Mouse (Mus musculus) neural tube, embryonic 13.5 days (tissue): ENCODE measurements around the gene Irs3. TPM values are rescaled to one million over a fixed set of nuclear protein-coding genes. Genes with fewer than 3 reads are reported as not detected.

ENCODE experiments used
- ATAC-seq: fragments of 200-750 bp; cut with Nextera tagmentation; 2 replicates; pipeline ENCODE4 v1.8.0; 2017; ENCODE audit warnings: low read depth, mild to moderate bottlenecking, moderate TSS enrichment, moderate library complexity
- H3K27ac ChIP-seq: fragments of 300-500 bp; sonication (generic); replicated peaks from 2 replicates; pipeline ENCODE4 v1.5.1; 2015; ENCODE audit warnings: moderate library complexity, mild to moderate bottlenecking, inconsistent platforms
- H3K27me3 ChIP-seq: fragments of 300-500 bp; sonication (generic); 2 replicates; pipeline ENCODE4 v1.6.1; 2015; ENCODE audit warnings: mild to moderate bottlenecking, inconsistent platforms
- H3K36me3 ChIP-seq: fragments of 300-500 bp; sonication (generic); 2 replicates; pipeline ENCODE4 v1.6.1; 2015; ENCODE audit warnings: mild to moderate bottlenecking, inconsistent platforms
- H3K4me1 ChIP-seq: fragments of 300-500 bp; sonication (generic); replicated peaks from 2 replicates; pipeline ENCODE4 v1.6.1; 2015; ENCODE audit warnings: inconsistent platforms
- H3K4me2 ChIP-seq: fragments of 300-500 bp; sonication (generic); 2 replicates; pipeline ENCODE4 v1.6.1; 2015; ENCODE audit warnings: inconsistent platforms, mild to moderate bottlenecking, moderate library complexity
- H3K4me3 ChIP-seq: fragments of 300-500 bp; sonication (generic); 2 replicates; pipeline ENCODE4 v1.5.1; 2015; ENCODE audit warnings: mild to moderate bottlenecking, inconsistent platforms
- H3K9ac ChIP-seq: fragments of 300-500 bp; sonication (generic); 2 replicates; pipeline ENCODE4 v1.6.1; 2015; ENCODE audit warnings: moderate library complexity, mild to moderate bottlenecking, inconsistent platforms
- H3K9me3 ChIP-seq: fragments of 300-500 bp; sonication (generic); 2 replicates; pipeline ENCODE4 v1.6.1; 2016; ENCODE audit warnings: inconsistent platforms
- whole genome bisulfite sequencing: fragments of 180-500 bp; shearing (Covaris S2); methylation state at CpG from one replicate; pipeline ENCODE4 v1.1.7; 2015; 5-methylcytosine and 5-hydroxymethylcytosine counted together
- polyA plus RNA-seq: library from polyadenylated mRNA; unstranded; fragments of >200 nt; fragmentation: Nextera tagmentation; extraction: Ambion mirVana; gene quantifications from 2 replicates; pipeline ENCODE4 v1.2.1, GENCODE M21; 2015

Gene Irs3
- polyA plus RNA-seq, 1 experiment from 2014 or later, result 0.20 TPM

DNA sequence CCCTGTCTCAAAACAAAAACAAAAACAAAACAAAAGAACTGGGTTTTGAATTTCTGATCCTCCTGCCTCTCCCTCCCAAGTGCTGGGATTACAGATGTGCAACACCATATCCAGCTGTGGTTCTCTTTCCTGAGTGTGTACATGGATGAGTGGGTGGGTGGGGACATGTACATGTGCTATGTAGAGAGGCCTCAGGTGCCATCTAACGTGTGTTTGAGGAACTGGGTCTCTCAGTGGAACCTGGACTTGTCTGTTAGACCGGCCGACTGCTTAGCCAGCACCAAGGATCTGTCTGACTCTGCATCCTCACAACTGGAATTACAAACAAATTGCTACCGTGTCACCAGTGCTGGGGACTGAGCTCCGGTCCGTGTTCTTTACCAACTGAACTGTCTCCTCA is 47.9 kb downstream of the Irs3 start:
- Histone ChIP-seq H3K27me3 (no peaks in the 10 kb centered on the region), H3K36me3 (peaks cover 17% of the 10 kb centered on the region), H3K9me3 (no peaks in the 10 kb centered on the region), H3K4me3 (no peak overlapping the region), H3K27ac (no peak overlapping the region), H3K4me2 (no peak overlapping the region), H3K4me1 (peaks cover 32% of the 10 kb centered on the region), H3K9ac (no peak overlapping the region)
- ATAC-seq, result no peak
- 97% methylated on average over 6 of the region's 6 CpGs for WGBS

DNA sequence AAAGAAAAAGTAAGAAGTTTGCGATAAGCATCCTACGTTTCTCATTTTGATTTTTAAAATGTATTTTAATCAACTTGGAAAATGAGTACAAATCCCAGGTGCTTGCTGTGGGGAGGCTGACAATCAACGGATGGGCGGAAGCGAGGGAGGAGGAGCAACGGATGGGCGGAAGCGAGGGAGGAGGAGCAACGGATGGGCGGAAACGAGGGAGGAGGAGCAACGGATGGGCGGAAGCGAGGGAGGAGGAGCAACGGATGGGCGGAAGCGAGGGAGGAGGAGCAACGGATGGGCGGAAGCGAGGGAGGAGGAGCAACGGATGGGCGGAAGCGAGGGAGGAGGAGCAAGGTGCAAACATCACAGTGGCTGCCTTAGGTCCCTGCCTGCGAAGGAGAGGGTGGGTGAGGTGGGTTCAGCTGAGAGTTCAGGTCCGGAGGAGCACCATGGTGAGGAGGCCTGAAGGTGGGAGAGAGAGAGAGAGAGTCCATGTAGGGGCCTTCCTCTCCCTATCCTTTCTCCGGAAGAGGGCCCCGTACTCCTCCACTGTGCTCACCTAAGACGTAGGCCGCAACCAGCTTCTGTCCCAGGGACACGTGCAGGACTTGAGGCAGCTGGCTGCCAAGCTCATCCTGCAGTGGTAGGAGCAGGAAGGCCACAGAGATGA is 48.8 kb downstream of the Irs3 start:
- Histone ChIP-seq H3K27ac (no peak overlapping the region), H3K36me3 (peaks cover 17% of the 10 kb centered on the region), H3K9ac (0 out of 2 replicates have a peak overlapping the region, but pooled peaks have one; percentile 1), H3K4me3 (peak overlapping the region; percentile 15), H3K27me3 (no peaks in the 10 kb centered on the region), H3K4me2 (peak overlapping the region; percentile 39), H3K4me1 (peaks cover 23% of the 10 kb centered on the region), H3K9me3 (no peaks in the 10 kb centered on the region)
- ATAC-seq, result no peak
- WGBS, result 42% methylated on average over 30 of the region's 30 CpGs

DNA sequence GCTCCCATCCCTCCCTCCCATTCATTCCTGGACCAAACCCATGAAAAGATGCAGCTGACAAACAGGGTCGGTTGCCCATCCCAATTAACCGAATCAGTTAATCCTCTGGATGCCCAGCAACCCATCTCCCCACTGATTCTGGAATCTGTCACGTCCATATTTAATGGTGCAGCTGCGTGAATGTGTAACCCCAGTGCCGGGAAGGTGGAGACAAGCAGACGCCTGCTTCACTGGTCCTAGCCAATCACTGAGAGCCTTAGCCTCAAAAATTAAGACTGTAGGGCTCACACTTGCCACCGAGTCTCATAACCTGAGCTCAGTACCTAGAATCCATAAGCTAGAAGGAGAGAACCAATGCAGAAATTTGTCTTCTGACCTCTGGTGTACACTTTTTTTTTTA is 49.6 kb downstream of the Irs3 start:
- no peak for ATAC-seq
- H3K27me3 ChIP-seq, result no peaks in the 10 kb centered on the region
- H3K36me3 ChIP-seq, result peaks cover 17% of the 10 kb centered on the region
- H3K4me1 ChIP-seq, result peaks cover 20% of the 10 kb centered on the region
- no peak overlapping the region for H3K4me2 ChIP-seq
- no peaks in the 10 kb centered on the region for H3K9me3 ChIP-seq
- H3K9ac ChIP-seq, result no peak overlapping the region
- H3K4me3 ChIP-seq, result no peak overlapping the region
- WGBS, result 79% methylated on average over 7 of the region's 7 CpGs
- H3K27ac ChIP-seq, result no peak overlapping the region

Other genes starting within 250 kb of the Irs3 start
- gene Zan, start 168.7 kb downstream of the Irs3 start, polyA plus RNA-seq, result 0.06 and 0.08 TPM in 2 replicates
- gene Pop7, start 143.2 kb downstream of the Irs3 start, polyA plus RNA-seq, result 79.7 and 80.1 TPM in 2 replicates
- gene Gigyf1, start 127.2 kb downstream of the Irs3 start, polyA plus RNA-seq, result 16.9 and 17.3 TPM in 2 replicates
- gene Epo, start 112.5 kb downstream of the Irs3 start, polyA plus RNA-seq, result not detected in 2 replicates
- gene Gnb2, start 112.2 kb downstream of the Irs3 start, polyA plus RNA-seq, result 486 and 510 TPM in 2 replicates
- 203 and 222 TPM in 2 replicates for gene Actl6b, start 92.2 kb downstream of the Irs3 start, polyA plus RNA-seq
- gene Tfr2, start 75.9 kb downstream of the Irs3 start, polyA plus RNA-seq, result 3.0 and 3.2 TPM in 2 replicates
- 50.0 and 58.1 TPM in 2 replicates for gene Mospd3, start 44.7 kb downstream of the Irs3 start, polyA plus RNA-seq
- gene Pcolce, start 31.9 kb downstream of the Irs3 start, polyA plus RNA-seq, result 40.6 and 42.7 TPM in 2 replicates
- 0.17 and 0.20 TPM in 2 replicates for gene Fbxo24, start 16.7 kb downstream of the Irs3 start, polyA plus RNA-seq
- gene Lrch4, start 16.6 kb downstream of the Irs3 start, polyA plus RNA-seq, result 23.8 and 24.5 TPM in 2 replicates
- 6.7 and 7.9 TPM in 2 replicates for gene Gm20605, start 16.5 kb downstream of the Irs3 start, polyA plus RNA-seq
- 5.6 and 6.5 TPM in 2 replicates for gene Sap25, start 4.4 kb downstream of the Irs3 start, polyA plus RNA-seq
- gene Agfg2, start 39.0 kb upstream of the Irs3 start, polyA plus RNA-seq, result 15.5 and 16.6 TPM in 2 replicates
- 23.4 and 25.4 TPM in 2 replicates for gene Nyap1, start 95.9 kb upstream of the Irs3 start, polyA plus RNA-seq
- gene Tsc22d4, start 100.0 kb upstream of the Irs3 start, polyA plus RNA-seq, result 76.8 and 86.9 TPM in 2 replicates
- gene Ppp1r35, start 133.1 kb upstream of the Irs3 start, polyA plus RNA-seq, result 38.1 and 39.7 TPM in 2 replicates
- gene Mepce, start 141.9 kb upstream of the Irs3 start, polyA plus RNA-seq, result 9.9 and 12.3 TPM in 2 replicates
- 10.4 and 12.4 TPM in 2 replicates for gene Zcwpw1, start 142.1 kb upstream of the Irs3 start, polyA plus RNA-seq
- 0.15 and 1.3 TPM in 2 replicates for gene Pilra, start 190.6 kb upstream of the Irs3 start, polyA plus RNA-seq
- gene Pilrb1, start 212.4 kb upstream of the Irs3 start, polyA plus RNA-seq, result not detected in 2 replicates
- gene Pilrb2, start 226.1 kb upstream of the Irs3 start, polyA plus RNA-seq, result 0.27 TPM in 1 of 2 replicates, not detected in the other